Mouse (Mus musculus) kidney, adult 18-20 months (tissue): ENCODE data around the gene Tap2.
"Not testable (repeated sequence)": the region's sequence is repeated elsewhere in the genome, so short reads cannot be mapped to it uniquely, and the experiment has no call there.

Experiments used
- DNase-seq: peaks from one replicate; pipeline ENCODE4 v3.0.0; 2021

Gene Tap2

DNA sequence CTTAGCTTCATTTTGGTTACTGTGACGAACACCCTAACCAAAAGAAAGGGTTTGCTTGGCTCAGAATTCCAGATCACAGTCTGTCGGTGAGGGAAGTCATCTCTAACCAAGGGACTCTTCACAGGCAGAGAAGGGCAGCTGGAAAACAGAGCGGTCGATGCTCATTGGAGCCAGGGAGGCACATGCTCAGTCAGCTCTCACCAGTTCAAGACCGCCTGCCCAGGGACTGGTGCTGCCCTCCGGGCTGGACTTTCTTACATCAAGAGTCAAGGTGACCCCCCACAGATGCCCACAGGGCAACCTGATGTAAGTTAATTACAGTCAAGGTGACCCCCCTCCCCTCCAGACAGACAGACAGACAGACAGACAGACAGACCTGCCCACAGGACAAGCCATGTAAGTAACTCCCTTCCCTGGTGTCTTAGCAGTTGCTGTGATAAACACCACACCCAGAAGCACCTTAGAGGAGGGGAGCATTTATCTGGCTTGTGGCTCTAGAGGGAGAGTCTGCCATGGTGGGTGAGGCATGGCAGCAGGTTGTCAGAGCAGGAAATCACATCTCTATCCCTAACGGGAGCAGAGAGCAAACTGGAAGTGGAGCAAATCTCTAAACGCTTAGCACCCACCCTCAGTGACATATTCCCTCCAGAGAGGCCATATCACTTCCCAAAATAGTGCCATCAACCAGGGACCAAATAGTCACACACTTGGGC lies 14.0 kb downstream of the Tap2 start:
- DNase-seq: no peak

GRCm38 (mm10) chr17:34217986-34218385 lies 14.7 kb downstream of the Tap2 start:
- DNase-seq: no peak

DNA sequence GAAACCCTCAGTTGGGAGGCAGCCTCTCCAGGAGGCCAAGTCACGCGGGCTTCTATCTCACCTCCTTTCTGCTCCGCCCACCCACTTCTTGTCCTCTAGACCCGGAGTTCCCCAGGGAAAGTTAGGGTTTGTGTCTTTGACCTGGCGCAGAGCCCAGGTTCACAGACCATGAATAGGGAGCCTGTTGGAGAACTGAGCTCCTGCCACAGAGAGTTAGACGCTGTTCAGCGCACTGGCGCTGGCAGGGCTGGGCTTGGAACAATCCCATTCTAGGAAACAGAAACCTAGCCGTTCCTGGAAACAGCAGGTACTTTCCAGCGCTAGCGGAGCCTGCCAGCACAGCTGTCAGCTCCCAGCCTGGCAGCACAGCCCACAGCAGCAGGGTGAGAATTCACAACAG lies 15.3 kb downstream of the Tap2 start:
- peak; percentile 89 for DNase-seq

DNA sequence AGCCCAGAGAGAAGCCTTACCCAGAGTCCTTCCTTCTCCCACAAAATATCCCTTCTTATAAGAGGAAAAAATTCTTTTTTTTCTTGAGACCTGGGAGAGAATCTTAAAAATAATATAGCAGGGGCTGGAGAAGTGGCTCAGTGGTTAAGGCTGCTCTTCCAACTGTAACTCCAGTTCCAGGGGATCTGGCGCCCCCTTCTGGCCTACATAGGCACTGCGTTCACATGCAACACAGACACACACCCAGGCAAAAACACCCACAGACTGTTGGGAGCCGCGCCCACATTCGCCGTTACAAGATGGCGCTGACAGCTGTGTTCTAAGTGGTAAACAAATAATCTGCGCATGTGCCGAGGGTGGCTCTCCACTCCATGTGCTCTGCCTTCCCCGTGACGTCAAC lies 15.8 kb downstream of the Tap2 start:
- DNase-seq: peak; percentile 76

- not testable (repeated sequence) for DNase-seq
These were observed 16.5 kb downstream of the Tap2 start for GRCm38 (mm10) chr17:34219801-34220200.

DNA sequence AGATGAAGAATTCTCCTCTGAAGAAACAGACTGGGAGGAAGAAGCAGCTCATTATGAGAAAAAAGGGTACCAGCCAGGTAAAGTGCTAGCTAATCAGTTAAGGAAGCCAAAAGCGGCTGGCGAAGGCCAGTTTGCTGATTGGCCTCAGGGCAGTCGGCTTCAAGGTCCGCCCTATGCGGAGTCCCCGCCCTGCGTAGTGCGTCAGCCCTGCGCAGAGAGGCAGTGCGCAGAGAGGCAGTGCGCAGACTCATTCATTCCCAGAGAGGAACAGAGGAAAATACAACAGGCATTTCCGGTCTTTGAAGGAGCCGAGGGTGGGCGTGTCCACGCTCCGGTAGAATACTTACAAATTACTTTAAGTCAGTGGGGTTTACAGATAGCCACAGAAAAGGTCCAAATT lies 17.1 kb downstream of the Tap2 start:
- DNase-seq: not testable (repeated sequence)

- no peak for DNase-seq
These were observed 21.5 kb downstream of the Tap2 start for GRCm38 (mm10) chr17:34224816-34225215.

- DNase-seq: no peak
These were observed 22.1 kb downstream of the Tap2 start for GRCm38 (mm10) chr17:34225426-34225825.

- DNase-seq: not testable (repeated sequence)
These were observed 22.6 kb downstream of the Tap2 start for GRCm38 (mm10) chr17:34225911-34226310.

DNA sequence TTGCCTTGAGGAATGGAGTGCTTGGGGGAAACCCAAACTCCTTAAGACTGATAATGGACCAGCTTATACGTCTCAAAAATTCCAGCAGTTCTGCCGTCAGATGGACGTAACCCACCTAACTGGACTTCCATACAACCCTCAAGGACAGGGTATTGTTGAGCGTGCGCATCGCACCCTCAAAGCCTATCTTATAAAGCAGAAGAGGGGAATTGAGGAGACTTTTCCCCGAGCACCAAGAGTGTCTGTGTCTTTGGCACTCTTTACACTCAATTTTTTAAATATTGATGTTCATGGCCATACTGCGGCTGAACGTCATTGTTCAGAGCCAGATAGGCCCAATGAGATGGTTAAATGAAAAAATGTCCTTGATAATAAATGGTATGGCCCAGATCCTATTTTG lies 27.6 kb downstream of the Tap2 start:
- DNase-seq: not testable (repeated sequence)

- DNase-seq: not testable (repeated sequence)
These were observed 28.7 kb downstream of the Tap2 start for GRCm38 (mm10) chr17:34232021-34232420.

DNA sequence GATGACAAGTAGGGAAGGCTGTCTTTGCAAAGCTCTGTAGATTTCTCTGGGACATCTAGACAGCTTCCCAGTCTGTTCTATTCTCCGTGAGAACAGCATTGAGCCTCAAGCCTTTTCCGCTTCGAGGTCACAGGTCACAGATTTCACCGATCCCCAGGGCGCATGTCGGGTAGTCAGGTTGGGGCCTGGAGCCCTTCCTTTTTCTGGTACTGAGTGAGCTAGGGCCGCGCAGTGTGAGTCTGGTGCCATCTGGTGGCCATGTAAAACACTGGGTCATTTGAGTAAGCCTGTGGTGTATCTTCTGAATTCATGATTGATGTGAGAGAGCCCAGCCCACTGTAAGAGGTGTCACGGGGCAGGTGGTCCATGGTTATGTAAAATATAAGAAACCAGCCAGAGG lies 31.6 kb downstream of the Tap2 start:
- DNase-seq: peak; percentile 83

DNA sequence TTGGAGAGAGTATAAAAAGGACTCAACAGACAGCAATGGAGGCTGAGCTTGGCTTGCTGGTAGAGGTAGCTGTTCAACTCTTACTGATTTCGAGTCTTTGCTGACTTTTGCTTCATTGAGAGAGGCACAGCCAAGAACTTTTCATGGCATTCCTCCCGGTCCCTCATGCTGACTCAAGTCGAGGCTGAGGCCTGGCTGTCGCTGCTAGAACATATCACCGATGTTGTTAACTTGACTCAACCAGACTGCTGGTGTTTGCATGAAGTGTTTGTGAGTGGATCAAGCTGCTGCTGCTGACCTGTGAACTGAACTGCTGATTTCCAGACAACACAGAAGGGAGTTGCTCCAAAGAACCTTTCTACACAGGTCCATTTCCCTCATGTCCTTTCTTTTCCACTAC lies 33.4 kb downstream of the Tap2 start:
- DNase-seq: no peak

GRCm38 (mm10) chr17:34237741-34238140 lies 34.4 kb downstream of the Tap2 start:
- no peak for DNase-seq

- DNase-seq: no peak
These were observed 35.4 kb downstream of the Tap2 start, which contains the start of gene H2-Ob for GRCm38 (mm10) chr17:34238706-34239105. Gene H2-Ob, plus strand, starts transcription at chr17:34238903.

DNA sequence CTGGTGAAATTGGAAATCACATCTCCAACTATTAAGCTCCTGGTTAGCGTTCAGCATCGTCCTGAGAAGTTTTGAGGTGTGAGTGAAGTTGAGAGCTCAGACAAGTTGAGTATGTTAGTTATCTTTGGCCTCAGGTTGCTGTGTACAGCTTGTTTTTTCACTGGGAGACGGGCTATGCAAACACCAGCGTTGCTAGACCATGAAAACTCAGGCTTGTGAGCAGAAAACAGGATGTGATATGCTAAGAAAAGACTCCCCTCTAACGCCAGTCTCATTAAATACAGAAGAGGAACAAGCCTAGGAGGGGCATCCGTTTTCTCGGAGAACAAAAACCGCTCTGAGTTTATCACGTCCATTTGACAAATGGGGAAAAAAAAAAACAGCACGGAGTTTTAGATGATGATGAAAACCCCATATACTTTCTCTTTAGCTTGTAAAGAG lies 36.3 kb downstream of the Tap2 start:
- DNase-seq: no peak

DNA sequence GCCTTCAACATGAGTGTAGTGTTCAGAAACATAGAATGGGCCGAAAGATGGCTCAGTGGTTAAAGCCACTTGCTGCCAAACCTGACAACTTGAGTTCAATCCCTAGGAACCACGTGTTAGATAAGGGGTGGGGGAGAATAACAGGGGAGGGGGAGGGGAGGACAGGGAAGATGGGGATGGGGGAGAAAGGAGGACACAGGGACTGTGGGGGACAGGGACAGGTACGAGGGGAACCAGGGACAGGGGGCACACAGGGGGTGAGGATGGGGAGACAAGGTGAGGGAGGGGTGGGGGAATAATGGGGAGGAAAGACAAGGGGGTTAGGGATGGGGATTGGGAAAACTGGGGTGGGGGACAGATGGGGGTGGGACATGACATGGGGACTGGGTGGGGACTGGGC lies 37.0 kb downstream of the Tap2 start:
- DNase-seq: no peak

DNA sequence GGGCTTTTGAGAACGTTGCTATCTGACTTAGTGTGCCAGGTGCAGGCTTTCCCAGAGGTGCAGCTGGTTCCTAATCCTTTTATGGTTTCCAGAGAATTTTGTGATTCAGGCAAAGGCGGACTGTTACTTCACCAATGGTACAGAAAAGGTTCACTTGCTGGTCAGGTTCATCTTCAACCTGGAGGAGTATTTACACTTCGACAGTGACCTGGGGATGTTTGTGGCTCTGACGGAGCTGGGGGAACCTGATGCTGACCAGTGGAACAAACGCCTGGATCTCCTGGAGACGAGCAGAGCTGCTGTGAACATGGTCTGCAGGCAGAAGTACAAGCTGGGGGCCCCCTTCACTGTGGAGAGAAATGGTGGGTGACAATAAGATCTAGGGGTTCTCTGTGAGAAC lies 37.6 kb downstream of the Tap2 start:
- no peak for DNase-seq

DNA sequence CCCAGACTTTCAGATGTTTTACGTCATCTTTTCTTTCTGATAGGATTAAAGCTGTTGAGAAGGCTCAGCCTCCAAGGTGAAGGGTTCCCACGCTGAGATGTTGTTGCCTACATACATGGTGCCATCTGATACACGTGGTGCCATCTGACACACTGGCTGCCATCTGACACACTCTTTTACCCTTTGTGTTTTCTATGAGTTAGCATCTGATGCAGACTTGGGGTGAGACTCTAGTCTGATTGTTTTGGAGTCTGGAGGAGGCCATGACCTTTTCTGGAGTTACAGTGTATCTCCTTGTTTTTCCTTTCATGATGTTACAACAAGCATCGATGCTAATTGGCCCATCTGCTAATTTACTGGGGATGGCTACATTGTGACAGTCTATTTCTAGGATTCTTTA lies 41.3 kb downstream of the Tap2 start:
- no peak for DNase-seq

GRCm38 (mm10) chr17:34247047-34247446 lies 43.7 kb downstream of the Tap2 start:
- DNase-seq: no peak

DNA sequence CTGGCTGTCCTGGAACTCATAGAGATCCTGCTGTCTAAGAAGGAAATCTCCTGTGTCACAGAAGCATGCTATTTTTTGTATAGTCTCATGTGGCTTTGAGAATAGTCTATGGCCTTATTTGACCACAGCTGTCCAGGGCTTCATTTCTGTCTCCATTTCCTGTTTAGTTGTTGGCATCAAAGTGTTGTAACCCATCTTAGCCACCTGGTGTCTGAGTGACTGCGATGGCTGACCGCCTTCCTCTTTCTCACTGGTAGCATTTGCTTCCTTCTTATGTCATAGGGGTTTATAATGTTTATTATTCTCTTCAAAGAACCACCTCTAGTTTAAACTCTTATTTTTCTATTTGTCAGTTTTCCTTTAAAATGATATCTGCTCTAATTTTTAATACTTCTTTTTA lies 45.4 kb downstream of the Tap2 start:
- no peak for DNase-seq

DNA sequence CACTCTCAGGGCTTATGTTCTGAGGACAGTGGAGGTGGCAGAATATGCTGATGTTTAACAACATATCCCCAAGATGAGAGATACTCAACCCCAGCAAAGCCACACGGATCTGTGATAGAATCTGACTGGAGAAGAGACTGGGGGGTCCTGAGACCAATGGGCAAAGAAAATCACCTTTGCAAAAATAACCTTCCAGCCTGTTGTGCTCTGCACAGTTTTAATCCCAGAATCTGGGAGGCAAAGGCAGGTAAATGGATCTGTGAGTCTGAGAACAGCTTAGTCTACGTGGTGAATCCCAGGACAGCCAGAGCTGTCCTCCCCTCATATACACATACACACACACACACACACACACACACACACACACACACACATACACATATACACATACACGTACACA lies 46.0 kb downstream of the Tap2 start:
- no peak for DNase-seq

GRCm38 (mm10) chr17:34249878-34250277 lies 46.6 kb downstream of the Tap2 start:
- peak; percentile 54 for DNase-seq

GRCm38 (mm10) chr17:34251666-34252065 lies 48.3 kb downstream of the Tap2 start:
- DNase-seq: no peak

DNA sequence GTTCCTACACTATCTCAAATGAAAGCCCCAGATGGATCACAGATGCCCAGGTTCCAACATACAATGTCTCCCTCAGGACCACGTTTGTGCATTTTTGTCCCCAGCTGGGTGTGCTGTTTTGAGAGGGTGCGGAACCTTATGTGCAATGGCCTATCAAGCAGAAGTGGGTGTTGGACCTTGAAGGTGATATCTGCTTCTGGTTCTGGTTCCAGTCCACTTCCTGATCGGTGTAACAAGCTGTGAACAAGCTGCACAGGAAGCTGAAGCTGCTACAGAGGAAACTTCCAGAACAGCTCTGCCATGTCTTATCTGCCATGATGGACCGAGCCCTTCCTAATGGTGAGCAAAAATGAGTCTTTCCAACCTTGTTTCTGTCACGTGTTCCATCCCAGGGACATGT lies 53.2 kb downstream of the Tap2 start:
- no peak for DNase-seq
